In the genomic region with DNA sequence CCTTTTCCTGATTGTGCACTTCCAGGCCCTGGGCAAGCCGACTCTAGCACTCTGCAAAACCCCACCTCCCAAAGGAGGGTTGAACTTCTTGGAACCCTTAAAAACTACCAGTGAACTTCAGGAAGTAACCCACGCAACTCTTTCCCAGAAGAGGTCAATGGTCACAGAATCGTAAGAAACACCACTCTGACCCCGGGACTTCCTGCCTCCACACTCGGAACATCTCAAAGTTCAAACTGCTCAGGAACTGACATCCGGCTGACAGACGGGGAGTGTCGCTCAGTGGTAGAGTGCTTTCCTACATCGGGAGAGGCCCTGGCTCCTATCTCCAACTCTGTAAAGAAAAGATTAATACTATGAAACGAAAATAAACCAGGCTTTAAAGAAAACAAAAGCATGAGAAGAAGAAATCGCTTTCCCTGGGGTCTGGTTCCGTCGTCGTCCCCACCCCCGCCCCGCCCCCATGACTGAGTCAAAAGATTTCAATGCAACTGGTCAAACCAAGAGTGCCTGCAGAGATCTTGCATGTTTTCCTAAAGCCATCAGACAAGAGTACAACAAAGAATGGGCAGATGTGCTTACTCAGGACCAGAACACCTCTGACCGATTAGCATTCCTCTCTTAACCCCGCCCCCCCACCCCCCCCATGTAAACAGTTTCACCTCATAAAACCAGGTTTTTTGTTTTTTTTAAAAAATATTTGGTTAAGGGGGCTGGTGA, we compare ENCODE assay signal across 8 mouse cellular contexts. TPM values are rescaled to one million over a fixed set of nuclear protein-coding genes. Genes with fewer than 3 reads are reported as not detected.
DNase-seq lines count a peak whose midpoint lies in the region; ATAC-seq lines count a peak whose summit lies in the region.

No protein-coding gene starts in this region.

- H3K27ac ChIP-seq in brown adipose tissue, adult 24 weeks (replicated peaks; ENCODE audit: low read depth, low read length), result peak overlapping the region; percentile 68
- no peak overlapping the region for H3K27ac ChIP-seq in limb, embryonic 15.5 days

- intact Hi-C loops in heart, postnatal 25 days (cut with DNase I), result no loop called here
- intact Hi-C loops in left cerebral cortex, postnatal 4 days (cut with DNase I), result no loop called here

- peak; percentile 72 for DNase-seq in adrenal gland, adult 2 months
- DNase-seq in adrenal gland, postnatal 25 days, result no peak
- peak; percentile 33 for DNase-seq in heart, postnatal 25 days (ENCODE audit: low spot score)
- DNase-seq in skeletal muscle tissue, adult 2 months (ENCODE audit: low read depth, low spot score), result peak; percentile 47
- no peak for DNase-seq in left cerebral cortex, postnatal 4 days
- no peak for DNase-seq in layer of hippocampus, postnatal 10 days (ENCODE audit: low spot score in 2 of 2)

- H3K27me3 ChIP-seq in limb, embryonic 15.5 days, result no peaks in the 10 kb centered on the region

- H3K4me2 ChIP-seq in limb, embryonic 15.5 days, result no peak overlapping the region

- no peak overlapping the region for H3K9ac ChIP-seq in limb, embryonic 15.5 days

- no peaks in the 10 kb centered on the region for H3K9me3 ChIP-seq in limb, embryonic 15.5 days

- no peaks in the 10 kb centered on the region for H3K36me3 ChIP-seq in limb, embryonic 15.5 days

- H3K4me3 ChIP-seq in brown adipose tissue, adult 24 weeks (ENCODE audit: insufficient read depth, low read depth, low read length), result peak overlapping the region; percentile 47
- H3K4me3 ChIP-seq in limb, embryonic 15.5 days, result 0 out of 2 replicates have a peak overlapping the region, but pooled peaks have one; percentile 4

- ATAC-seq in limb, embryonic 15.5 days (ENCODE audit: insufficient number of reproducible peaks, low FRiP score, low TSS enrichment, low read depth), result no peak

- peaks cover 4% of the 10 kb centered on the region for H3K4me1 ChIP-seq in brown adipose tissue, adult 24 weeks (ENCODE audit: control insufficient read depth, insufficient read depth, insufficient read length, low read length)
- no peaks in the 10 kb centered on the region for H3K4me1 ChIP-seq in limb, embryonic 15.5 days

- 43% methylated on average over 18 of the region's 18 CpGs for WGBS in limb, embryonic 15.5 days

RNA-seq across cellular contexts. Expression of a gene that starts 14.4 kb away (rescaled TPM):
- 100 to 1,000 TPM; 156 to 162 TPM for total RNA-seq in adrenal gland, adult 2 months (2021)
- polyA plus RNA-seq in adrenal gland, adult 2 months (2012; rRNA removed), result 95.7 and 129 TPM in 2 replicates
- 139 and 149 TPM in 2 replicates for total RNA-seq in adrenal gland, postnatal 25 days (2021)
- polyA plus RNA-seq in brown adipose tissue, adult 24 weeks (2012; ENCODE audit: insufficient read depth, insufficient read length, missing spikeins), result 47.1 and 80.4 TPM in 2 replicates
- total RNA-seq in heart, postnatal 25 days (2021), result 10 to 100 TPM; 68.7 to 74.8 TPM
- 238 and 242 TPM in 2 replicates for polyA plus RNA-seq in limb, embryonic 15.5 days (2015; fragmentation: Nextera tagmentation; extraction: Ambion mirVana)
- total RNA-seq in left cerebral cortex, postnatal 4 days (2021), result 100 to 1,000 TPM in 1 of 2 experiments, 10 to 100 TPM in 1; 91.7 to 110 TPM
- 10 to 100 TPM; 63.6 to 65.1 TPM for total RNA-seq in layer of hippocampus, postnatal 10 days (2021)

RNA-seq across cellular contexts. Expression of a gene that starts 36.0 kb away (rescaled TPM):
- total RNA-seq in adrenal gland, adult 2 months (2021), result 10 to 100 TPM; 19.5 to 32.0 TPM
- 5.0 and 6.5 TPM in 2 replicates for polyA plus RNA-seq in adrenal gland, adult 2 months (2012; rRNA removed)
- 28.3 and 30.3 TPM in 2 replicates for total RNA-seq in adrenal gland, postnatal 25 days (2021)
- polyA plus RNA-seq in brown adipose tissue, adult 24 weeks (2012; ENCODE audit: insufficient read depth, insufficient read length, missing spikeins), result 6.7 and 15.8 TPM in 2 replicates
- total RNA-seq in heart, postnatal 25 days (2021), result 10 to 100 TPM; 17.9 to 23.5 TPM
- 16.0 and 17.4 TPM in 2 replicates for polyA plus RNA-seq in limb, embryonic 15.5 days (2015; fragmentation: Nextera tagmentation; extraction: Ambion mirVana)
- 10 to 100 TPM; 10.9 TPM for total RNA-seq in left cerebral cortex, postnatal 4 days (2021)
- 1 to 10 TPM; 9.3 to 9.9 TPM for total RNA-seq in layer of hippocampus, postnatal 10 days (2021)

Comparison
In these comparisons a context has a peak if more than half of its experiments do, and no peak if none do; other contexts are left out.
1. DNase-seq: peak in adrenal gland, adult 2 months (single experiment), heart, postnatal 25 days (single experiment) and skeletal muscle tissue, adult 2 months (single experiment); none in adrenal gland, postnatal 25 days (single experiment), left cerebral cortex, postnatal 4 days (single experiment) and layer of hippocampus, postnatal 10 days (0 of 2).